Mouse (Mus musculus) gastrocnemius, postnatal 10 days (tissue): ENCODE results near the gene Fam71d. TPM values are rescaled to one million over a fixed set of nuclear protein-coding genes. Genes with fewer than 3 reads are reported as not detected.
A peak's percentile ranks its signal among the peaks of the same experiment; 100 is the strongest.

Experiments
- DNase-seq: peaks from one replicate; pipeline ENCODE4 v3.0.0; 2021; ENCODE audit warnings: mixed read lengths
- long read RNA-seq, 2 experiments: library from polyadenylated mRNA; stranded (forward); transcript quantifications; one replicate each; pipeline ENCODE4 v2.0.0; 2021
- total RNA-seq, 2 experiments: library from RNA; stranded (reverse); gene quantifications; 2 replicates each; pipeline ENCODE4 v1.2.3; 2021

Fam71d gene
- not detected for total RNA-seq
- long read RNA-seq, experiment 1 = 0 reads
- long read RNA-seq, experiment 2 = 0 reads

DNA sequence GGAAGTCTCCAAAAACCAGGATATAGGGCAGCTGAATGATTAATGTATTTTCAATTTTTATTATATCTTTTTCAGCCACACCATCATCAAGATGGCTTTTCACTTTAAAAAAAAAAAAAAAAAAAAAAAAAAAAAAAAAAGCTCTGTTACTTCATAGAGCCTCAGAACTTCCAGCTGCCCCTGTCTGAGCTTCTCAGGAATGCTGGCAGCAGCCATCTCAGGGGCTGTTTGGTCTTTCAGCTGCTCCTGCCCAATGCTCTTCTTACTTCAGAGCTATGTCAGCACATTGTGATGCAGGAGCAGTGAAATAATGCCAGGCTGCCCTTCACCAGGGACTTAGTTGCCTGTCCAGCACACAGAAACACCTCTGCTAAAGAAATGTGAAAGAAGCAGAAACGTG, at the start of gene Fam71d:
Gene Fam71d (plus strand): TSS at position 211 of the 400 bp plus-strand sequence.
- no peak for DNase-seq

DNA sequence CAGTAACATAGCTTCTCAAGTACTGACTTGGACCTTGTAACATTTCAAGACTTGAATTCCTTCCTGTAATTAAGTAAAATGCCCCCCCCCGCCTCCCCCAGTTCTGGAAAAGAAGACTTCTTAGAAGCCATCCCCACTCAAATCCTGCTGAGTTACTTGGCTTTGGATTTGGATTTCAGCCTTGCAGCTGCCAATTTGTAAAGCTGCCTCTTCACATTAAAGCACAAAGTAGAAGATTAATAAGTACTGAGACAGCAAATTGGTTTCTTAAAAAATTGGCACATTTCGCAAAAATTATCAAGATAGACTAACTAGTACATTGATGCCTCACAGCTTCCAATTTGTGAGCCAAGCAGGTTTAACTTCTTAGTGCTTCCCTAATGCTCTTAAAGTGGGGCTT, 47.6 kb upstream of the Fam71d start:
- DNase-seq = no peak

DNA sequence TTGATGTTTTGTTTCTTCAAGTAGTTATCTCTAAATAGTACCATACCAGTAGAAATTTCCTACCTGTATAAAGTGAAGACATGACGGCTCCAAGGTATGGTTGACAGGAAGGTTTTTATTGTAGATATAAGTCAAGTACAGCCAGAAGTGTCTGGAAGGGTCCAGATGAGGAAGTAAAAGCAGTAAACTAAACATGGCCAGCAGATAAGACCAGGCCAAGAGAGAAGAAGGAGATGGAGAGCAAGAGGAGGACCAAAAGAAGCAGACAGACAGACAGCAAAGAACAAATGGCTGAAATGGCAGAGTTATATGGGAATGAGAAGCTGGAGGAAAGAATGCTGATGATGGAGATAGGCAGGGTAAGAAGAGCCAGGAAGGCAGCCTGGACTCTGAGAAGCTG, 46.1 kb upstream of the Fam71d start:
- DNase-seq = no peak

DNA sequence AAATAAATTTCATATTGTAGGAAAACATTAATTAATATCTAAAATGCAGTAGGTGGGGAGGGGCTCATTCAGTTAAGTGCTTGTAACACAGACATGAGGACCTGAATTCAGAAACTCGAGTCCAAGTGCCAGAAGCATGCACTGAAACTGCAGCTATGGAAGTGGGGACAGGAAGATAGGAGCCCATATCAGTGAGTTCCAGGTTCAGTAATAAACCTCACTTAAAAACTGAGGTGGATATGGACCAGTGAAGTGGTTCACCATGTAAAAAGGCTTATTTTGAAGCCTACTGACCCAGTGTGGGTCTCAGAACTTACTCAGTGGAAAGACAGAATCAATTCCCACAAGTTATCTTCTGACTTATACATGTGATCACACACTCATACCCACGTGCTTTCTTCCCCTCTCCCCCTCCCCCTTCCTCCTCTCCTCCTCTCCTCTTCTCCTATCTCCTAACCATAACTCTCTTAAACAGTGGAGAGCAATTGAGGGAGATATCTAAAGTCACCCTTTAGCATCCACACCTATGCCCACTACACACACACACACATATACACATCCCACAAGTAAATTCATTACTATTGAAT, 31.5 kb upstream of the Fam71d start:
- no peak for DNase-seq

DNA sequence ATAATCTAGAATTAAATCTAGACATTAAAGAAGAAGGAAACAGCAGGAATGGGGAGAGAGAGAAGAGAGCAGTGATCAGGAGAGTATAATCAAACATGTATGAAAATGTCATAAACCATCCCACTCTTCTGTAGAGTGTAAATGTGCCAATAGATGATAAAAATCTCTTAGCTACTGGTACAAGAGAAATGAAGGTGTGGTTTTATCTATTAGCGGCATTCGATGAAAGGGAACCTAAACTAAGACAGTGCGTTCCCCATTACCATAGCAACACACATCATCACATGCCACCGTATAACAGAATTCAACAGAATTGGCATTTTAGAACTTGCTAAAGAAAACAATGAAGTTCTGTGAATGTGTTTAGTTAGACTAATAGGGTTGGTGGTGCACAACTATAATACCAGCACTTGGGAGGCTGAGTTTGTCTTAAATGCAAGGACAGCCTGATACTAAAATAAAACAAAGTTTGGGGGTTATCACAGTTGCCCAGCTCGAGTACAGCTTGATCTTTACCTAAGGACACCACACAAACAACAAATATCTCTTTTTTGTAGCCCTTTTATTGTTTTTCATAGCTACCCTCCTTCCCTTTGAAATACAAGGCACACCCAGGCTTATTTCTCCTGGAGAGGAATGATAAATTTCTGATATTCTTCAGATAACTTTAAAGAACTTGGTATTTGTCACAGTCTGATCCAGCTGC, 13.1 kb upstream of the Fam71d start:
- no peak for DNase-seq

DNA sequence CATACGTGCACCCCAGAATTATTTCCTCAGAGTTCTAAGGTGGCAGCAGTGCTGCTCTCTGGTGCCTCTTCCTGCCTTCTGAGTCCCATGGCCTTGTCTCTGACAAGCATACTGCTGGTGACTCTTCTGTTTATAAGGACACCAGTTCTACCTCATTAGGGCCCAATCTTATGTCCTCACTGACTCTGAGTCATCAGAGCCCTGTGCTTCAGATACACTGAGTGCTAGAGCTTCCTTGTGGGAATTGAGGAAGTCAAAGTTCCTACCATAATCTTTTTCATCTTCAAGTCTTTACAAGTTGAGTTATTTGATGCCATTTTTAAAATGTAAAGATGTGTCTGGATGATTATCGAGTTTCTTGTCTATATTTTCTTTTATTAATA, 12.5 kb upstream of the Fam71d start:
- DNase-seq = no peak

DNA sequence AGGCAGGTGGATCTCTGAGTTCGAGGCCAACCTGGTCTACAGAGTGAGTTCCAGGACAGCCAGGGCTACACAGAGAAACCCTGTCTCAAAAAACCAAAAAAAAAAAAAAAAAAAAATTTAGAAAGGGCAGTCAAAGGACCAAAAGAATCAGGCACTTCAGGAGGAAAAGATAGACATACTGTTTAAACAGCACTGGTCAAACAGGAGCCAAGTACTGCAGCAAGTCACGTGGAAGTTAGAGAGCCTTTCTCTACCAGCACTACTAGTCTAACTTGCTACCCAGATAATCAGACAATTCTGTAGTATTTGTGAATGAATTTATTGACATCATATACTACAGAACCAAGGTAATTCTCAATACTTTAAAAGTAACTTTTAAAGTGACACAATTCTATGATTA, 10.3 kb upstream of the Fam71d start:
- no peak for DNase-seq

DNA sequence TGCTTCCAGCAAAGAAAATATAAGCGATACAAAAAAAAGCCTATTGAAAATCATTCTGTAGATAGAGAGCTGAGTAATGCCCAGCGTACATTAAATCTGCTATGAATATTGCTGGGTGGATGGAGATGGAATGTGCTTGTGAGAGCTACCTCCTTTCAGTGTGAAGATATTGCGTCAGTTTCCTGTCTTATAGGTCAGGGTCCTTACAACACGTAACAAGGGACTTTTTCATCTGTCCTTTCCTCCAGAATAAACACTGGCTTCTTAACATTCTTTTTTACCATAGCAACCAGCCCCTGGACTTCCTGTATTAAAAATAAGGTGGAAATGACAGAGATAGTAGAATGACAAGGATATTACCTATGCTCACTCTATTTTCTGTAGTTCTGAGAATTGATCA, 9.1 kb upstream of the Fam71d start:
- no peak for DNase-seq

DNA sequence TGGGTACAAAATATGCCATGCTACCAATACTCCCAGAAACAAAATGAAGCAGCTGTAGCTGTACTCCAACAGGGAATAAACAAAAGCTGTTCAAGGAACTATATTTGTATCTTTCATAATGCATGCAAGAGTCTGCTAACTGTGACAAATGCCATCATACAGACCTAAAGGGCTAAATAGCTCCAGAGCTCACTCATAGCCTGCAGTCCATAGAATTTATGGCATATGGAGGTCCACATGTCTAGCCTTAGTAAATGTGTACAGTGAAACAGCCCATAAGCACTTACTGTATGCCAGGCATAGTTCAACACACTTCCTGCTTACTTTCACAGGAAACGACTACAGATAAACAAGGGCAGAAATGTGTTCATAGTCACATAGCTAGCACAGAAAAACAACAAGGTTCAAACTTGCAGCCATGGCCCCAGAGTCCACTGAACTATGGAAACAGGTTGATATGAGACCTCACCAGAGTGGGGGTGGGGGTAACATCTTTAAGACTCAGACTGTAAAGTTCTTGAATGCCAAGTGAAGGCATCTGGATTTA, 5.6 kb upstream of the Fam71d start:
- DNase-seq = no peak

DNA sequence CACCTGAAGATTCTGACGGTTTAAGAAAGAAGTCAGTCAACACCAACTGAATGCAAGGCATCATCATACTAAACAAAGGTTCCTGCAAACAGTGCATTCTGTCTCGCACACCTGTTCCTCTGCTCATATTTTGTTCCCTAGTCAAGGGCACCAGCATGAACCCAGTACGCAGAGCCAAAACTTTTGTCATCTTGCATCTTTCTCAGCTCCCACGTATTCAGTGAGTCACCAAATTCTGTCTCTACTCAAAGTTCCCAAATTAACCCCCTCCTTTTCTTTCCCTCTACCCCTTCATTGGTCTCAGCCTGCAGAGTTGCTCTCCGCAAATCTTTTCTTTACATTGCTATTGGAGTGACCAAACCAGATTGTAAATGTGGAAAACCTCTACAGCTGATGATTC, 2.5 kb upstream of the Fam71d start:
- no peak for DNase-seq

DNA sequence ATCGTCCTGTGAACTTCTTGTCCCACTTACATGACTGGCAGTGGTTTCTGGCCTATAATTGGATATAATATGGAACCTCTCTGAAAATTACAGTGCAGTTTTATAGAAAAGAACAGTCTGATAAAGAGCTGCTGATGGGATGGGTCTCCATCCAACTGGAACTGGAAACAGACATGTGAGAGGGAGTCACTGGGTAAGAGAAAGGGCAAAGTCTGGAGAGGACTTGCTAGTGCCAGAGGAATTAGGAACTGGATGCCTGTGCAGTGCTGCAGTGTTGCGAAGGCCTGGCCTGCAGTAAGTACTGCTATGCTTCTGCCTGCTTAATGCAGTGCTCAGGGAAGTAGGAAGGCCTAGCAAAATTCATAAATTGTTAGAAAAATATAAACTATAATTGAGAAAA, 1.9 kb downstream of the Fam71d start:
- DNase-seq = no peak

DNA sequence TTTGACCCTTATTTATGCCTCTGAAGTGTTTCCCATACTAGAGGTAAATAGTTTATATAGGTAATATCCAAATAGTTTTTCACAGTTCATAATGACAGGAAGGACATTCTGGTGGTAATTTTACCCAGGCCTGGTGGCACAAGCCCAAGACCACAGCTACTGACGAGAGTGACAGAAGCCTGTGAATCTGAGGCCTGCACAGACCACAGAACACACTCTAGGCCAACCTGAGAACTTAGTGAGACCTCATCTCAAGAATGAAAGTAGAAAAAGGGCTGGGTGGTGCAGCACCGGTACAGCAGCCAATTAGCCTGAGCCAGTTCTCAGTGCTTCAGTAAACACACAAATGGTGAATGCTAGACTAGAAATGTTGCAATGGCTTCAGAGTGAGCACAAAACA, 26.4 kb downstream of the Fam71d start:
- DNase-seq = no peak

DNA sequence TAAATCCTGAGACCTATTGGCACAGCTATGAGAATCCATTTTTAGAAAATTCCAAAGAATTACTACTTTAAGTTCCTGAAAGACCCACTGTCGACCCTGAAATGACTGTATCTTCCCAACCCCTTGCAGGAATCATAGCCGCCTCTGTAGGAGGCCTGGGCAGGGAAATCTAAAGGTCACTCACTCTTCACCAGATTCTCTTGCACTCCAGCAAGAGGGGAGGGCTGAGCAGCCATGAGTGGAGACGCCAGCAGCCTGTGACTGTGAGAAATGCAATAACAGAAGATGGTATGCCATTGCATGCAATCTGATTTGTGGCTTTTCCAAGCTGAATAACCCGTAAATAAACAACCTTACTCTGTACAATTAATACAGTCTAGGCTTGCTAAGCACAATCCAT, 36.4 kb downstream of the Fam71d start:
- no peak for DNase-seq

DNA sequence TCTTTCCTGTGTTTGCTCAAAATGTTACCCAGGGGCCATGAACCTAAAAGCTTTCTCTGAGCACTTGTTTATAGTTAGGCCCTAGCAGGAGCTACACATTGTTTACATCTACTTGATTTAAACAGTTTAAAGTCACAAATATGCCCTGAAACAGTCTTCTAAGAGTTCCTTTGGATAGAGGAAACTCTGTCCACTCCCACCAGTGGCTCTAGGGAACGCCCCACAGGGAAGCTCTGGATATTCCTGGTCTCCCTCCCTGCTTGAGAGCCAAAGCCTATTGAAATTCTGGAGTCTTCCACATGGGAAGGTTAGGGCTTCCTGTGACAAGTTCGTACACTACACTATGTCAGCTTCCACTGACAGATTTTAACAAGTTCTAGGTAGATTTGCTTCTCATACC, 48.3 kb downstream of the Fam71d start:
- no peak for DNase-seq

DNA sequence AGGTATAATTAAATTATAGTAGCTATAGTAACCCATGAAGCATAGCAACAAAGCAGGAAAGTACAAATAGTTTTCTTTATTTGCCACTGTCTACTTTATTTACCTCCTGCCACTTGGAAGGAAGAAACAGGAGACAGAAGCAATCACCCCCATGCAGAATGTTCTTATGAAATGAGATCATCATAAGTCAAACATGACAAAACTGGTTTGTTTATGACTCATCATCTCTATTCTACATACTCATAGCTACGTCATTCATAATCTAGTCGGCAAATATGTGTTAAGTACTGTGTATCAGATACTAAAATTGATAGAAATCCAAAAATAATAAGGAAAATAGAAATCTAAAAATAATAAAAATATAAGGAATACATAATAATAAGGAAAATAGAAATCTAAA, 49.0 kb downstream of the Fam71d start:
- DNase-seq = no peak

DNA sequence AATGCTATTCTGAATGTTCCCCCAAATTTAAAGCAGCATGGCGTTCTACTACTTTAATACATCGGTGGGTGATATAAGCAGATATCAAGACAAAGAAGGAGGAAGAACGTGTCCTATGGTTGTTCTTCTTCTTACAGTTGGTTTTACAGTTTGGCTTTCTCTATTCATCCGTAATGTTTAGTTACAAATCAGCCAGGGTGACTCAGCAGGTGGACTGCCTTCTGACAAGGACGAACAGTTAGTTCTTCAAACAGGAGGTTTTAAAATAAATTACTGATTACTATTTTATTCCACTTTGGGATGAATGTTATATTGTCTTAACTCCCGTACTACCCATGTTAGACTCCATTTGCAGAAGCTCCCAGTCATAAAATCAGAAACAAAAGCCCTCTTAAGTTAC, 54.9 kb downstream of the Fam71d start:
- no peak for DNase-seq

DNA sequence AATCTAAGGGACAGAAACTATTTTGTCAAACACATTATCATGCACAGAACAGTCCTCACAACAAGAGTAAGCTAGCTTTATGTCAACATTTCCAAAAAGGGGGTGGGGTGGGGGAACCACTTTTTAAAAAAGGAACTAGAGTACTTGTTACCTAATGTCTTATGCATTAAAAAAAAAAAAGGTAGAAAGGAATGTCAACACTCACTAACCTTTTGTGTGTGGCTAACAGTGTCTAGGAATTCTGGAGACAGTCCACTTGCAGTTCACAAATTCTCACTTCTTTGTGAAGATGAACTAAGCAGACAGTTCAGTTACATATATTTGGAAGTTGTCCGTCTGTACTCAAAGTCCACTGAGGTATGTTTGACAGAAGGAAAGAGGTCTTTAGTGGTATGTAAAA, 56.1 kb downstream of the Fam71d start:
- no peak for DNase-seq

DNA sequence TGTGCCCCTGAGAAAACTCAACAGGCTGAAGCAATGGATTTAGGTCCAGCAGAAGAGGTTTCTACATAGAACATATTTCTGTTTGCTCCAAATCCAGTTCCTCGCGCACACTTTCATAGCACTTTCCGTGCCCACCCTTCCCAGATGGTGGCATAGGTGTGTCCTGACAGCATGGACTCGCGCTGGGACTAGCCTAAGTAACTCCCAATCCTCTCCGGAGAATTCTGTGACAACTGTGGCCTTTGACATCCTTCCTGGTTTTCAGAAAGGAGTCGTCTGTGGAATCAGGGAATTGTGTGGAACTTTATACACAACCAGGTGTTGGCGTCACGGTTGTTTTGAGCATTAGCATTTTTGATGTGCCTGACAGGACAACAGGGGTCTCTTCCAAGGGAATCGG, 56.8 kb downstream of the Fam71d start:
- DNase-seq = peak; percentile 8

DNA sequence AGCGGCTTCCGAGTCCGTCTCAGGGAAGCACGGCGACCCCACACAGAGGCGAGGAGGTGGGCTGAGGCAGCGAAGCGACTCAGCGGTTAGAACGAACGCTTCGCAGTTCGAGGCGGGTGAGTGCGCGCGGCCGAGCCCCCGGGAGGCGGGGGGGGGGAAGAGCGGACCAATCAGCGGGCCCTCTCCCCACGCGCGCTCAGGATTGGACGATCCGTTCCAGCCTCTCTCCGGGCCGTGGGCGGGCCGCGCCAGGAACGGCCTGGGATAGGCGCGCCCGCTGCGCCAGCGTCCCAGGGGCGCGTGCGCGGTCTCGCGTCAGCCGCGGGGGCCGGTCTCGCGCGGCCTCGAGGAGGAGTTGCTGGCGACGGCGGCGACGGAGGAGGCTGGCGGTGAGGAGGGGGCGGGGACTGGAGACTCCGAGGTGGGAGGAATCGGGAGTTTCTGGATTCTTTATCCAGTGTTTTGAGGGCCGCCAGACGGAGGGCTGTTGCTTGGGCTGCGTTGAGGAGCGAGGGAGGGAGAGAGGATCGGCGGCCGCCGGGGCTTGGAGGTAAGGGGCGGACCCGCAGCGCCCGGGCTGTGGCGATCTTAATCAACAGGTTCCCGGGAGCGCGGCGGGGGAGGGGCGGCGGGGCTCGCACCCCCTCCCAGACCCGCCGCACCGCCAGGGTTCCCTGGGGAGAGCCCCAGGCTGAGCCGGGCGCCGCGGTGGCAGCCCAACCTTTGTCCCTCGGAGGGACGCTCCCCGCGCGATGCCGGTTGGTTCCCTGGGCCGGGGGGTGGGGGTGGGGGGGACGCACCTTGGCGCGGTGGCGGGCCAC, 57.4 kb downstream of the Fam71d start, which contains the start of gene Mpp5:
Gene Mpp5 (plus strand): TSS at position 351 of the 821 bp plus-strand sequence.
- DNase-seq = peak; percentile 96

DNA sequence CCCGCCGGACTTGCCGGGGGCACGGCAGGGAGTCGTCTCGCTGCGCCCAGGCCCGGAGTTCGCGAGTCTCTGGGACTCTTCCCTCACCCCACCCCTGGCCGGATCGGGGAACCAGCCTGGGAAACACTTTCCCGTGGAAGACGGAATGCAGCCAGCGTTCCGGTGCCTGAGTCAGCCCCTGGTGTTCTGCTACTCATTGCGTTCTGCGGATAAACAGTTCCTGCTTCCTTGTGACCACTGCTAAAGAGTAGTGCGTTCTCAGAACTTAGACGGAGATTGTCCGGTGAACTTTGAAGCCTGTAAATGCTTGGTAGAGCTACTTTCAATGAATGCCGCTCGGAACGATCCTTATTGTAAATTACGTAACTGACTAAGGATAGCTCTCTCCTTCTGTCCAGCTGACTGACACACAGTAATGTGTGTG, 58.1 kb downstream of the Fam71d start:
- peak; percentile 63 for DNase-seq

DNA sequence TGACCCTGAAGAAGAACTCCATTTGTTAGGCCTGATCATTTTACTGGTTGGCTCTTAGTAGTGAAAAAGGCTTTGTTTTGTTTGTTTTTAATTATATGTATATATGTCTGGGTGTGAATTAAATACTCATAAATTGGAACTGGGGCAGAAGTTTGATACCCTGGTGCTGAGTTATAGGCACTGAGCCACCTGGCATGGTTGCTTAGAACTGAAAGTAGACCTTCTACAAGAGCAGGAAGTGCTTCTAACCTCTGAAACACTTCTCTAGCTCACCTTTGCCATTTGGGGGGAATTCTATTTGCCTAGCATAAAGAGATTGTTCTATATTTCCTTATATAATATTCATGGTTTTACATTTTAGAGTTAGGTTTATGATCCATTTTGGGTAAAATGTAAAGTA, 70.6 kb downstream of the Fam71d start:
- no peak for DNase-seq

DNA sequence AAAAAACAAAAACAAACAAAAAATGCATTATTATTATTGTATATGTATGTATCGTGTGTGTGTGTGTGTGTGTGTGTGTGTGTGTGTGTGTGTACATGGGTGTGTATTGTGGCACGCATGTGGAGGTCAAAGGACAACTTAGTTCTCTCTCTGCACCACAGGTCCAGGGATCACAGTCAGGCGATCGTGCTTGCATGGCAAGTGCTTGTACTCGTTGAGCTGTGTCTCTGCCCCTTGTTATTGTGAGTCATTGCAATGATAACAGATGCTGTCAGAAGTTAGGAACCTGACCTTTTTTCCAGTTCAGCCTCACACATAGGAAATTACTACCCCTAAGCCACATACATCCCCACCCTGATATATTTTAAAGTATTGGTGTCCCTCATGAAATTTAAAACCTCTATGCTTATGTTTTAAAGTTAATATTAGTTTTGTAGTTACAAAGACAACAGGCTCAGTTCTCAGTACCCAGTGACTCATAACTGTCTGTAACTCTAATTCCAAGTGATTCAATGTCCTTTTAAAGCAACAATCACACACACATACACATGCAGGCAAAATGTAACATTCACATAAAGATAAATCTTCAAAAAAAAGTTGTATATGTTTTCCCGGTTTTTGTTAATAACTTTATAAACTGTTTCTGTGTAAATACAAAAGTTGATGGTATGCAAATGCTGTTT, 77.8 kb downstream of the Fam71d start:
- no peak for DNase-seq

DNA sequence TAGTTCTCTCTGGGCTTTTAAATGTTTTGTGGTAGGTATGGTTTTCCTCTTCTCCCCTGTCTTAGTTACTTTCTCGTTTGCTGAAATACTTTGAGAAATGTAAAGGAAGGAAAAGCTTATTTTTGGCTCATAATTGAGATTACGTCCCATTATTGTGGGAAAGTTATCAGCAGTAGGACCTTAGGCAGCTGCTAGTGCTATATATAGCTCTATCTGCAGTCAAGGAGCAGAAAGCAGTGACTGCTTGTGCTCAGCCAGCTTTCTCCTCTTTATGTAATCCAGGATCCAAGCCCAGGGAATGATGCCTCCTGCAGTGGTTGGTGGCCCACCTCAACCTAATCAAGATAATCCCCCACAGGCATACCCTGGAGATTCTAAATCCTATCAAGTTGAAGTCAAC, 81.9 kb downstream of the Fam71d start:
- no peak for DNase-seq
